Mouse (Mus musculus) lung, postnatal 0 days (tissue): ENCODE results near the gene Emilin2. TPM values are rescaled to one million over a fixed set of nuclear protein-coding genes. Genes with fewer than 3 reads are reported as not detected.

Experiments
- ATAC-seq: fragments of 200-750 bp; cut with Nextera tagmentation; 2 replicates; pipeline ENCODE4 v1.8.0; 2017; ENCODE audit warnings: moderate library complexity
- DNase-seq: peaks from one replicate; pipeline ENCODE4 v3.0.0-alpha.2; 2016; ENCODE audit warnings: low spot score
- H3K27ac ChIP-seq: fragments of 300-500 bp; sonication (generic); 2 replicates; pipeline ENCODE4 v1.5.1; 2014; ENCODE audit warnings: antibody characterized with exemption, mild to moderate bottlenecking, low read length, mixed read lengths
- H3K27me3 ChIP-seq: fragments of 300-500 bp; sonication (generic); replicated peaks from 2 replicates; pipeline ENCODE4 v1.6.1; 2014; ENCODE audit warnings: low read length, mixed read lengths; ENCODE audit not compliant: insufficient read depth
- H3K36me3 ChIP-seq: fragments of 300-500 bp; sonication (generic); 2 replicates; pipeline ENCODE4 v1.6.1; 2014; ENCODE audit warnings: low read length, mixed read lengths; ENCODE audit not compliant: insufficient read depth
- H3K4me1 ChIP-seq: fragments of 300-500 bp; sonication (generic); 2 replicates; pipeline ENCODE4 v1.6.1; 2014; ENCODE audit warnings: antibody characterized with exemption, low read depth, low read length, mixed read lengths; ENCODE audit not compliant: insufficient read depth
- H3K4me2 ChIP-seq: fragments of 300-500 bp; sonication (generic); replicated peaks from 2 replicates; pipeline ENCODE4 v1.6.1; 2014; ENCODE audit warnings: low read depth, mild to moderate bottlenecking, low read length, moderate library complexity, mixed read lengths
- H3K4me3 ChIP-seq: fragments of 300-500 bp; sonication (generic); 2 replicates; pipeline ENCODE4 v1.5.1; 2014; ENCODE audit warnings: low read depth, low read length
- H3K9ac ChIP-seq: fragments of 300-500 bp; sonication (generic); replicated peaks from 2 replicates; pipeline ENCODE4 v1.6.1; 2014; ENCODE audit warnings: low read depth, mild to moderate bottlenecking
- H3K9me3 ChIP-seq: fragments of 300-500 bp; sonication (generic); 2 replicates; pipeline ENCODE4 v1.6.1; 2016; ENCODE audit warnings: low read length, mixed read lengths
- CTCF ChIP-seq: IDR thresholded peaks from 2 replicates; pipeline ENCODE4 v1.5.1; 2016; ENCODE audit warnings: antibody characterized with exemption, mild to moderate bottlenecking
- EP300 ChIP-seq: IDR thresholded peaks from 2 replicates; pipeline ENCODE4 v1.6.1; 2016; ENCODE audit warnings: antibody characterized with exemption, mild to moderate bottlenecking, control low read depth
- WGBS: fragments of 180-500 bp; shearing (Covaris S2); extraction: QIAGEN DNeasy Blood & Tissue Kit; methylation state at CpG from one replicate; pipeline ENCODE4 v1.1.7; 2014; 5-methylcytosine and 5-hydroxymethylcytosine counted together
- polyA plus RNA-seq: library from polyadenylated mRNA; unstranded; fragments of >200 nt; fragmentation: Nextera tagmentation; extraction: Ambion mirVana; gene quantifications from 2 replicates; pipeline ENCODE4 v1.2.1, GENCODE M21; 2015

The Emilin2 gene
- polyA plus RNA-seq, 1 experiment from 2014 or later: 5.0 TPM

- H3K9me3 ChIP-seq: no peaks in the 10 kb centered on the region
- no peak overlapping the region for H3K27ac ChIP-seq
- TF ChIP-seq CTCF: no peak
- TF ChIP-seq EP300: no peak
- H3K4me2 ChIP-seq: no peak overlapping the region
- H3K4me1 ChIP-seq: no peaks in the 10 kb centered on the region
- peaks cover 21% of the 10 kb centered on the region; the same call in 1 of the 2 replicates for H3K36me3 ChIP-seq
- no peaks in the 10 kb centered on the region for H3K27me3 ChIP-seq
- 85% methylated on average over 9 of the region's 9 CpGs for WGBS
- no peak for DNase-seq
- no peak for ATAC-seq
- no peak overlapping the region for H3K4me3 ChIP-seq
- H3K9ac ChIP-seq: no peak overlapping the region
Observed at GRCm38 (mm10) chr17:71227128-71227895, 84.5 kb downstream of the Emilin2 start.

- TF ChIP-seq CTCF: peak; percentile 64
- no peak for TF ChIP-seq EP300
- DNase-seq: peak; percentile 29
Observed at GRCm38 (mm10) chr17:71225091-71225490, 86.7 kb downstream of the Emilin2 start.

GRCm38 (mm10) chr17:71224521-71224920 lies 87.3 kb downstream of the Emilin2 start:
- DNase-seq (peak; percentile 26), ATAC-seq (0 out of 2 replicates have a peak, but pooled peaks have one; percentile 23)
- no peak for TF ChIP-seq EP300
- TF ChIP-seq CTCF: no peak
- no peak overlapping the region for H3K4me3 ChIP-seq
- H3K4me2 ChIP-seq: no peak overlapping the region
- H3K4me1 ChIP-seq: peaks cover 2% of the 10 kb centered on the region
- 39% methylated on average over 2 of the region's 2 CpGs for WGBS
- no peak overlapping the region for H3K27ac ChIP-seq
- H3K9ac ChIP-seq: no peak overlapping the region
- H3K9me3 ChIP-seq: no peaks in the 10 kb centered on the region
- no peaks in the 10 kb centered on the region for H3K27me3 ChIP-seq
- peaks cover 13% of the 10 kb centered on the region; the same call in 1 of the 2 replicates for H3K36me3 ChIP-seq

More at GRCm38 (mm10) chr17:71225091-71225490, 86.7 kb downstream of the Emilin2 start:
- Histone ChIP-seq H3K4me3 (no peak overlapping the region), H3K4me1 (no peaks in the 10 kb centered on the region; the same call in 1 of the 2 replicates), H3K27ac (no peak overlapping the region), H3K27me3 (no peaks in the 10 kb centered on the region), H3K9ac (no peak overlapping the region), H3K9me3 (no peaks in the 10 kb centered on the region), H3K36me3 (peaks cover 16% of the 10 kb centered on the region; the same call in 1 of the 2 replicates), H3K4me2 (no peak overlapping the region)
- ATAC-seq: no peak
- WGBS: 46% methylated on average over 5 of the region's 5 CpGs

GRCm38 (mm10) chr17:71223676-71224075 lies 88.1 kb downstream of the Emilin2 start:
- H3K4me2 ChIP-seq: no peak overlapping the region
- no peak for DNase-seq
- TF ChIP-seq CTCF (no peak), EP300 (no peak)
- no peaks in the 10 kb centered on the region for H3K27me3 ChIP-seq
- no peak overlapping the region for H3K27ac ChIP-seq
- WGBS: 76% methylated on average over 5 of the region's 5 CpGs
- H3K4me1 ChIP-seq: peaks cover 4% of the 10 kb centered on the region
- no peak for ATAC-seq
- no peak overlapping the region for H3K9ac ChIP-seq
- no peak overlapping the region for H3K4me3 ChIP-seq
- peaks cover 12% of the 10 kb centered on the region; the same call in 1 of the 2 replicates for H3K36me3 ChIP-seq
- no peaks in the 10 kb centered on the region for H3K9me3 ChIP-seq

GRCm38 (mm10) chr17:71221383-71221782 lies 90.4 kb downstream of the Emilin2 start:
- H3K9ac ChIP-seq: no peak overlapping the region
- ATAC-seq: peak; percentile 48; the same call in 1 of the 2 replicates
- TF ChIP-seq CTCF: no peak
- TF ChIP-seq EP300: no peak
- H3K27me3 ChIP-seq: no peaks in the 10 kb centered on the region
- H3K4me2 ChIP-seq: no peak overlapping the region
- H3K9me3 ChIP-seq: no peaks in the 10 kb centered on the region
- H3K4me3 ChIP-seq: no peak overlapping the region
- H3K4me1 ChIP-seq: peaks cover 4% of the 10 kb centered on the region
- H3K27ac ChIP-seq: no peak overlapping the region
- 0 out of 2 replicates have a peak, but pooled peaks cover 8% of the 10 kb centered on the region for H3K36me3 ChIP-seq
- 73% methylated on average over 3 of the region's 3 CpGs for WGBS
- peak; percentile 45 for DNase-seq

GRCm38 (mm10) chr17:71217111-71217685 lies 94.6 kb downstream of the Emilin2 start:
- no peak overlapping the region for H3K9ac ChIP-seq
- no peak overlapping the region for H3K4me3 ChIP-seq
- ATAC-seq (no peak), DNase-seq (no peak)
- 0 out of 2 replicates have a peak, but pooled peaks cover 3% of the 10 kb centered on the region for H3K36me3 ChIP-seq
- no peak overlapping the region for H3K4me2 ChIP-seq
- H3K27ac ChIP-seq: no peak overlapping the region
- 85% methylated on average over 5 of the region's 5 CpGs for WGBS
- H3K27me3 ChIP-seq: no peaks in the 10 kb centered on the region
- H3K9me3 ChIP-seq: no peaks in the 10 kb centered on the region
- H3K4me1 ChIP-seq: peaks cover 4% of the 10 kb centered on the region
- TF ChIP-seq EP300 (no peak), CTCF (no peak)
